Mouse (Mus musculus) gastrocnemius, adult 18-20 months (tissue): ENCODE results near the gene Zfp422. TPM values are rescaled to one million over a fixed set of nuclear protein-coding genes. Genes with fewer than 3 reads are reported as not detected.

Source experiments
- DNase-seq: peaks from one replicate; pipeline ENCODE4 v3.0.0; 2021; ENCODE audit warnings: low spot score
- long read RNA-seq, 2 experiments: library from polyadenylated mRNA; stranded (forward); transcript quantifications; one replicate each; pipeline ENCODE4 v2.0.0; 2021
- total RNA-seq, 2 experiments: library from RNA; stranded (reverse); gene quantifications; 2 replicates each; pipeline ENCODE4 v1.2.3; 2021

Gene Zfp422
- total RNA-seq = 1 to 10 TPM; 6.7 to 7.2 TPM
- long read RNA-seq, experiment 1, transcript Zfp422-202 (2 exons, 3,187 nt) = major isoform, 20 of 28 reads
- long read RNA-seq, experiment 1, transcript Zfp422-201 (2 exons, 2,375 nt) = minor isoform, 5 of 28 reads
- long read RNA-seq, experiment 1, partial matches to known transcripts = 3 of 28 reads
- long read RNA-seq, experiment 1, other reads (novel, unspliced or antisense) = 0 of 28 reads
- long read RNA-seq, experiment 2, transcript Zfp422-202 (2 exons, 3,187 nt) = major isoform, 9 of 14 reads
- long read RNA-seq, experiment 2, transcript Zfp422-201 (2 exons, 2,375 nt) = minor isoform, 5 of 14 reads
- long read RNA-seq, experiment 2, partial matches to known transcripts = 0 of 14 reads
- long read RNA-seq, experiment 2, other reads (novel, unspliced or antisense) = 0 of 14 reads

DNA sequence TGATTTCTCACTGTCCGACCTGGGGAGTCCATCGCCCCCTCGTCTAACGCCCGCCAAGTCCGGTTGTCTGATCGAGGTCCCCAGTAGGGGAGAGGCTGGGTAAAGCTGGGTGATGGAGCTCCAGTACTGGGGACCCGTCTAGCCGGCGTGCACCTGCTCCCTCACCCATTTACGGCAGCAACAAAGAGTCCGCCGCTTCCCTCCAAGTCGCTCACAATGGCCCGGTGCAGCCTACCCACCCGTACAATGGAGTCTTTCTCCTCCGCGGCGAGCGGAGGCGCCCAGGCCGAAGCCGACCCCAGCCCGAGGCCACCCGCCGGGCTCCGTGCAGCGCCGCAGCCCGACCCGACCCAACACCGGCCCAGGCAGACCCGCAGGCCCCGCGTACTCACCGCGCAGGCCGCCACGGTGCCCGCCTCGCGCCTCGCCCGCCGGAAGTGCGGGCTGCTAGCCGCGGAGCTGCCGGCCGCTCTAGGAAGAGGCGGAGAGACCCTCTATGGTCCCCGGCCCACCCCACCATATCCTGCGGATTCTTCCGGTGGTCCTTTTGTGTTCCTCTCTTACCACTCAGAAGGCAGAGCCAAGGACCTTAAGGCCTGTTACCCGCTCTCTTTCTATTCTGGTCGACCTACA lies at the start of gene Zfp422:
Gene Zfp422, minus strand, starts transcription at position 461 of the 633 bp plus-strand sequence.
- peak; percentile 43 for DNase-seq

DNA sequence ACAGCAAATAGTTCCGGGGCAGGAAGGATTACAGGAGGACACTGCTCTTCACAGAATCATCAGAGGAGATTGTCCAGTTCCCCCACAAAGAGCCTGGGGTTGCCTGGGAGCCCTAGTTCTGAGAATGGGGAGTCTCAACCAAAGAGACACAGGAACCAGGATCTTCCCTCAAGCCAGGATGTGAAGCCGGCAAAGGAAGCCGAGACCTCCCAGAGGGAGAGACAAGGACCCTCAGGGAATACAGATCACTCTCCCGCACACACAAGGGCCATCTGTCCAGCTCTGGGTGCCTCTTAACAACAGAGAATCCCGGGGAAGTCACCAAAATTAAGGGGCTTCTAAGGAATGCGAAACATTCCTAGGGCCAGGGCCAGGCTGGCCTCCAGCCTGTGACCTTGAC lies 48.5 kb upstream of the Zfp422 start:
- DNase-seq = no peak

DNA sequence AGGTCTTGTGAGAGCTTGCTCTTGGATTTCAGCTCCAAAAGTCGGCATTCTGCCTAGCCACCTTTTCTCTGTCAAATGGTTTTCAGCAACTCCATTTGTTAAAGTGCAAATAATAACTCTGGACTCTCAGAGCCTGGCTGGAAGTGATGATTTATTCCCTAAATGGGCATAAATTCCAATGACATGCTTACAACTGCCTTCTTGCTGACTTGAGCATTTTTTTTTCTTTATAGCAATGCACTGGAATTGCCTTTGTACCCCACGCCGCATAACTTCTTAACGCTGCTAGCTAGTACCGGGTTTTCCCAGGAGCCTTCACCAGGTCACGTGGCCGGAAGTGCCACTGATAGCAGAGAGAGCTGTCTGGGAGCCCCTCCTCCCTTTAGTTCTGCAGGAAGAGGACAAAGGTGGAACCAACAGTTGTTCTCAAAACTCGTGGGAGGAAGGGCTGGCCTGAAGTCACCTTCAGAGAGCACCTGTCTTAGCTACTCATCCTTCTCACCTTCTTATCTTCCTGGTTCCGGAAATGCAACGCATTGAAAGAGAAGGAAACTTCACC lies 47.6 kb upstream of the Zfp422 start:
- DNase-seq = no peak

DNA sequence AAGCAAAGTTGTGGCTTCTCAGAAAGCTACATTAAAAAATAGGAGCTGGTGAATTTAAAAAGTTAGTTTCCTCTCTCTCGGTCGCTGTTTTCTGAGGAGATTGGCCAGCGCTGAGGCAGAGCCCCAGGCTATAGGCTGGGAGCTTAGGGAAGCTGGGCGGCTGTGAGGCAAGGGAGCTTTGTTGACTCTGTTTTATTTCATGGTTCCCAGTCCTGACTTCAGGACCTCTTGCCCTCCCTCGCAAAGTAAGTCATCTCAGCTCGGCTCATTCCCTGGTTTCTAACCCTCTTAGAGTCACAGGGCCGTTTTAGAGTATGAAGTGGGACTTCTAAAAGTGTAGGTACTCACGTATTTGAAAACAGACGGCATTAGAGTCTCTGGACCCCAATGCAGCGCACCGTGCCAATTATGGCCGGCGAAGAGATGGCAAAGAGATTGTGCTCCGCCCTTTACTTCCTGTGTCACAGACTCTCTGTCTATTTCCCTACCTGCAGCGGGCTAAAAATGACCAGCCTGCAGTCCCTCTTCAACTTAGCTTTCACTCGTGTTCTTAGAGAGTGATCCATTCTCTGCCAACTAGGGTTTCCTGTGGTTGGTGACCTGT lies 45.6 kb upstream of the Zfp422 start:
- no peak for DNase-seq

DNA sequence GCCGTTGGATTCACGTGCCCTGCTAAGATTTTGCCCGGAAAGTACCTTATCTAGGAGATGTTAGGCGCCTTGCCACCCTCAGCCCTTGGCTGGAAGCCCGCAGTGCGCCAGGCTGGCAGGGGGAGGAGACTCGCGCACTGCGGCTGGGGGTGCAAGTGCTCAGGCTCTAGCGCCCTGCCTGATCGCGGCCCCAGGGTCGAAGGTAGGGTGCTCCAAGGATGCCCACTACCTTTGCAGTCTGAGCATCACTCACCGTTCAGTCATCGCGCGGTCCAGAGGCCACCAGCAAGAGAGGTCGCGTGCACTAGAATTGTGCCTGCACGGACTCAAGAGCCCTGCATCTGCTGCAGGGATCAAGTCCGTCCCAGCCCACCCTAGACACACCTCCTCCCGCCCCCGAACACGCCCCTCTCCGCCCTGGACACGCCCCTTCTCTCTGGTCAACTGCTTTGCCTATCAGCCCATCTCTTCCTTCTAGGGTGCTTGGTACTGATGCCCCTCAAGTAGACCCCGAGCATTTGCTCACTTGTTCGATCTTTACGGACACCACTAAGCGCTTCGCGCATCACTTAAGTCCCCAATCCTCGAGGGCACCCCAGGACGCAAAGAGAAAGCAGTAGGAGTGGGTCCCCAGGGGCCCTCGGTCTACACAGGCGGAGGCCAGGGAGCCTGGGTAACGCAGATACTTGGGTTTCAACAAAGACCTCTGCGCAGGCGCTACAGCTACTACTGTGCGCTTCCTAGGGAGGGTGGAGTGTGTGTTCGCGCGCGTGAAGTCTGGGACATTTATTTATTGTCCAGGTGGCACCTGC lies 44.9 kb upstream of the Zfp422 start, which contains the start of gene Rassf4:
Gene Rassf4, minus strand, starts transcription at position 482 of the 812 bp plus-strand sequence.
- peak; percentile 79 for DNase-seq

DNA sequence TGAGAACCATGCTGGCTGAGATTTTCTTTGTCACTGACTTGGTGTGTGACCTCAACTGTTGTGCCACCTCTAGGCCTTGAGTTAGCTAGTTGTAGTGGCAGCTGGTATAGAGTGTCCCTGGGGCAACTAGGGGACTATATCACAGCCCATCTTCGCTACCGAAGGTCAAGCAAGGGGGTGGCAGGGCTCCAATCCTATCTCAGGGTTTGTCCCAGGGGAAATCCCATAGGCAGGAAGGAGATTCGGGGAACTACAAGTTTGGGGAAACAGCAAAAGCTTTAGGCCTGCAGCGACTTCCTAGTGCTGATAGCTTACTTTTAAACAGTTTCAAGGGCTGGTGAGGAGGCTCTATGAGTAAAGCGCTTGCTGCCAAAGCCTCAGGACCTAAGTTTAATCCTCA lies 43.5 kb upstream of the Zfp422 start:
- no peak for DNase-seq

DNA sequence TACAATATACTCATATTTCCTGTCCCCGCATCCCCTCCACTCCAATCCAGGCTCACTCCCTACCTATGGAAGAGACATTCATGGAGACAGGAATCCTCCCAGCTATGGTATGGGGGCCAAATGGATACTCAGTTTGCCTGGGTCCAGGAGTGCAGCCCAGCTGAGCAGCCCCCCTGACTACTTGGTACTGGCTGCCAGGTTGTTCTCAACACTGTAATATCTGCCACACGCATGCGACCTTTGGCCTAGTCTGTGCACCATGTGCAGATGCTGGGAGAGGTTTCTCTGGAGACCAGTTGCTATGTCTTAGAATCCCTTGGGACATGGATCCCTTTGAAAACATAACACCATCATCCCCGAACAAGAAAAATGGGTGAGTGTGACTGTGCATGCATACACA lies 43.0 kb upstream of the Zfp422 start:
- no peak for DNase-seq

DNA sequence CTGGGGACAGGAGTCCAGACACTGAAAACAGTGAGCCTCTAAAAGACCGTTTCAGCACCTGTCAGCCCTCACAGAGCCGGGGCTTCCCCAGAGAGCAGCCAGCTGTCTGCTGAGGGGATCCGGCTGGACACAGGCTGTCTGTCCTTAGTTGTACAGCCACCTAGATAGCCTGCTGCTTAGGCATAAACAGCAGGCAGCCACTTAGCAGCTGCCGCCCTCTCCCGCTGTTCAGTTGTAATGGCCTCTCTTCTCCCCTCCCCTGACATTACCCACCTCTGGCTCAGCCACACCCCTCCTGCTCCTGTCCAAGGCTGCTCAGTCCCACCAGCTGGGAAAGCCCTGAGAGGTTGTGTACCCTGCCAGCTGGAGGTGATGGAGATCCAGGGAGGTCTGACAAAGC lies 42.2 kb upstream of the Zfp422 start:
- DNase-seq = no peak

DNA sequence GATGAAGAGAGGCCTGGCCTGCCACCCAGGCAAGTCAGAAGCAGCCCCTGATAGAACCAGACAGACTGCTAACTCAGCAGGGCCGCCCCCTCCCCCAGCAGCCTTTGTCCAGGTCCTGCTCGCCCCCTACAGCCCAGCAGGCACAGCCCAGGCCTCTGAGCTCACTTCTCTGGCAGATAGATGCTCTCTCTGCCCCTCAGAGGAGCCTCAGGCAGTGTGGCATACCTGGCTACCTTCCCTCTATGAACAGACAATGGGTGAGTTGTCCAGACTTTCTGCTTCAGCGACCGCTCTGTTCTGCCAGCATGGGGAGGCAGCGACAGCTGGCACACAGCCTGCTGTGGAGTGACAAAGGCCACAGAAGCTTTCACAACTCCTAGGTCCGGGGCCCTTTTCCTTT lies 41.3 kb upstream of the Zfp422 start:
- DNase-seq = no peak

DNA sequence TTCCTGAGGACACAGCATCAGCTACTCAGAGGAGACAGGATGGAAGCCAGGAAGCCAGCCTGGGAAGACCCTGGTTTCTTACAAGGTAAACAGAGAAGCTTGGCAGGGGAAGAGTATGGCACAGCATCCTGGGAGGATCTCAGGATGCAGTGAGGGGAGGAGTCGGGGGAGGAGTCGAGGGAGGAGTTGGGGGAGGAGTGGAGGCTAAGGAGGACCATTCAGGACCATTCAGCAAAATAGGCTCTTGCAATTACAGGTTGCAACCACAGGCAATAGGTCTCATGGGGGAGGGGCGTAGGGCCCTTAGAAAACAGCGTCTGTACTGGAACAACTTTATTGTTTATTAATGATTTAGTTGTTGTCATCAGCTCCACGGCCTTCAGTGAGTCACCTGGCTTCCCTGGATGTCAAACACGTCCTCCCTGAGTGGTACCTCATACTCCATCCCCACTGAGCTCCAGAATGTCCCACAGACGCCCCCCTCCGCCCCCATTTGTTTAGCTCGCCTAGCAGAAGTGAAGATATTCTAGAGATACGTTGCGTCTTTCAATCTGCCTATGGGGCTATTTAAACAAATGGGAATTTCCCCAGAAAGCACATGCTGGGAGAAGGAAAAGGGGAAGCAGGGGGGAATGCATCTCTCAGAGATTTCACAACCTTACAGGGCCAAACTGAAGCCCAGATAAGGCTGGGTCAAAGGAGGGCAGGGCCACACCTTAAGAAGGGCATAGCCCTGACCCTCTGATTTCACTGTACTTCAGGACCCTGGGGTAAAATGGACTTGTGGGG lies 40.1 kb upstream of the Zfp422 start:
- DNase-seq = no peak

DNA sequence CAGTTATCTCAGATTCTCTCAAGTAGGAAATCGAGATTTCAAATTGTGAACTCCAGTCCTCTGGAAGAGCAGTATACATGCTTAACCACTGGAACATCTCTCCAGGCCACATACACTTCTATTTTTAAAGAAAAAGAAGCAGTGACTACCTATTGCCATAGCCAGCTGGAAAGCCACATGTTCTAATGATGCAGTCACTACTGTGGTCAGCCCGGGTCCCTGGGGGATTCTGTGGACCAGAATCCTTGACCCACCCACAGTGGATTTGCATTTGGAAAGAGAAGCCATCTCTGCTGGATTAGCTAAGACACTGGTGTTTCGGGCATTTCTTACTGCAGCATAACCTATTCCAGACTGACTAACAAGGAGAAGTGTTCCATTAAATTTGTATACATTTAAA lies 38.6 kb upstream of the Zfp422 start:
- no peak for DNase-seq

DNA sequence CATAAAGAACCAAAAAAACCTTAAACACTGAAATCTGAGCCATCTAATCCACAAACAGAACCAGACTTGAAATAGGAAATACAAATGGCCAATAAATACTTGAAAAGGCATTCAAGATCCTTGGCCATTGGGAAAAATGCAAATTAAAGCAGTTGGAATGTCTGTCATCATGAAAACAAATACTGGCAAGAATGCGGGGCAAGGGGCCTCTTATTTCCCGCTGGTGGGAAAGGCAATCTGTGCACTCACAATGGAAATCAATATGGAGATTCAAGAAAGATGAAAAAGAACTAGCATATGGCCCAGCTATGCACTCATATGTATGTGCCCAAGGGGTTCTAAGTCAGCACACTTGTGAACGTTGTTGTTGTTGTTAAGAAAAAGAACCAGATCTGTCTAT lies 38.1 kb upstream of the Zfp422 start:
- no peak for DNase-seq

DNA sequence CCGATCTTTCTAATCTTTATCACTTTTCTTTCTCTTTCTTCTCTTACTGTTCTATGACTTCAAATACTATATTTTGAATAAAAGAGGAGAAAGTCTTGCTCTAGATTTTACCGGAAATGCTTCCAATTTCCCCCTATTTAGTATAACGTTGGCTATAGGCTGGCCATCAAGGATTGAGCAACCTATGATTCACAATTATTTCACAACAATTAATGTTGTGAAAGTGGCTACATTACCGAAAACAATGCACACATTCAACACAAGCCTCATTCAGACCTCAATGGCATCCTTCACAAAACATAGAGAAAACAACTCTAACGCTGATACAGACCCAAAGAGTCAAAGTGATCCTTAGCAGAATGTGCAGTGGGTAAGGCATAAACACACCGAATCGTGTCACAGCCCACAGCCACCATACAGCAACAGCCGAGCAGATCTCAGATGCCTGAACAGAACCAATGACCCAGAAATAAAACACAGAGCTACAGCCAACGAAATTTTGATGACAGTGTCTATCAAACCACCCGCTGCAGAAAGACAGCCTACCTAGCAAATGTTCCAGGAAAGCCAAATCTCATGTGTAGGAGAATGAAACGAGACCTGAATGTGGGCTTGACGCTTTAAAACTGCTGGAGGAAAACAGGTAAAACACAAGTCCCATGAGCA lies 37.4 kb upstream of the Zfp422 start:
- DNase-seq = no peak

DNA sequence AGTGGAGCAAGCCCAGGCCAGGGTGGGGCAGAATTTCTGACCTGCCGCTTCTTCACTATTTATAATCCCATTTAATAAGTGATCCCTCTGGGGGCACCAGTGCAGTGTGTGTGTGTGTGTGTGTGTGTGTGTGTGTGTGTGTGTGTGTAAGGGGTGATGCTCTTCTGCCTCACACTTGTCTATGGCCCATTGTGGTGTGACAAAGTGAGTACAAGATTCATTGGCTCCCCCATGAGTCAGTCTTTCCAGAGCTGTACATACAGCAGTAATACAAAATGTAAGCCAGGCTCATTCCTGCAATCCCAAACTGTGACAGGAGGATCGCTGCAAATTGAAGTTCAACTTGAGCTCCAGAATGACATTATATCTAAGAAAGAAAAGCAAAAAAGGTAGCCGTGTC lies 36.0 kb upstream of the Zfp422 start:
- DNase-seq = no peak

DNA sequence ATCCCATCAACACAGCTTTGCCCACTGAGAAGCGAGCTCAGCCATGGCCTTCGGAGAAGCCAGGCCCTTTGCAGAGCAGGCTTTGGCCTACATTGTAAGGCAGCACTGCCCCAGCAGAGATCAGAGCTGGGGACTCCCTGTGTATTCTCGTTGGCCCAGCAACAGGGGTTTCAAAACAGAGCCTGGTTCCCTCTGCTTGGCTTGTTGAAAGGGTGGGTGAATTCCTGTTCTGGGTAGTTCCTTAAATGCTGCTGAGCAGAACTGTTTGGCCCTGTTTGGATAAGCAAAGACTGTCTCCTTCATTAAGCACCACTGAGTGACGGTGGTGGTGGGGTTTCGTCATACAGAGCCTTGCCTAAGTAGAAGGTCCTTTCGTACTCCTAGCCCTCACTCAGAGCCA lies 35.2 kb upstream of the Zfp422 start:
- DNase-seq = no peak

DNA sequence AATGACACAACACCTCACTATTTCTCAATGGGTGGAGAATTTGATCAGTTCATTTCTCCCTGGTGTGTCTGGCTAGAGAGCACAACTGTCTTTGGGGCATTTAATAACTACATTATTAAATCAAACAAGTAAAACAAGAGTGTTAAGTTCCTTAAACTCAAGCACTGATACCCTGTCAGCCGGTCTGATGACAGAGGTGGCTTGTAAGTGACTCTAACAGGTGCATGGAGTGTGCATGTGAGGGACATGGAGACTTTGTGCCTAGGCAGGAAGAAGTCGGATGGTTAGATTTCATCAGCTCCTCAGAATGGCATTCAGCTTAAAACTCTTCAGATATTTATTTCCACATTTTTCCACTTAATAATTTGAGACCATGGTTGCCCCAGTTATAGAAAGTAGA lies 34.6 kb upstream of the Zfp422 start:
- no peak for DNase-seq

DNA sequence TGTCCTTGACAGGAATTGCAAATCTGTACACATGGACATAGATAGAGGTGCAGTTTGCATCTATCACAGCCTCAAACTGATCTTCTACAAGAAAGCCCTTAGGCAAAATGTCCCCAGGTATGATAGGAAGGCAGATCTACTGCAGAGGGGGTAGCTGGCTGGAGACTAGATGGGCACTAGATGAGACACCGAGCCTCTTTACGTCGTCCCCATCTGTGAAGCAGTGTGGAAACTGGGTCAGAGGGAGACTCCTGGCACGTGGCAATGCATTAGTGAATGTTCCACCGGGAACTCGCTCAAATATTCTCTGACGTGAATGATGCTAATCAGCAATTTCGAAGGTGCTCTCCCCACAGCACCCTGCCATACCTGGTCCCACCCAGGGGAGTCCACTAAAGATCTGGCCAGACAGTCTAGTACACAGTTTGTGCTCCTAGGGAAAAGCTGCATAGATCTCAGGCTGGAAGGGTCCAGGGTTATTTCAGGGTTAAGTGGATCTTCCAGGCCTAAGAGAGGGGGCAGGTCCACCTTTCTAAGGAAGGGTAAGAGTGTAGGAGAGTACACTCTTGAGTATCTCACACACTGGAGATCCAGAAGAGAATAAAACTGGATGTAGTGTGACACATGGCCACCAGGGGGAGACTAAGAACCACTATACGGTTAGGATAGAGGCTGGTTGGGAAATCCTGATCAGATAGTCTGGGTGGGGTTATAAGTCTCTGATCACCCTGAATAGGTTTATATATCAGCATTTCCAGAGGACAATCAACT lies 25.1 kb upstream of the Zfp422 start:
- peak; percentile 65 for DNase-seq

DNA sequence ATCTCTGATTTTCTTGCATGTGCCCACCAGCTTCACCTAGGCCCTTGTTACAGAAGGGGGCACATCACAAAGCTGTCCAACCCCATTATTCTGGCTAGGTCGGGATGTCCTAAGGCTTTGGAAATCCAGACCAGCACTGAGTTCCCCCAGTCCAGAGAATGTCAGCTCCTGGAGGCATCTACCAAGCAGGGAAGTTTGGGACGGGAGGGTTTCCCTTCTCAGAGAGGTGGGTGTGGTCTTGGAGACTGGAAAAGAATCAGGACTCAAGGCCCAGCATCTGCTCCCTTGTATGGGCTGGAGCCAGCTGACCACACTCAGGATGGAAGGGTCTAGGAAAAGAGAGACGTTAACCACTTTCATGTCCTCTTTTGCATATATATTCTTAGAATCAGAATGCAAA lies 24.4 kb upstream of the Zfp422 start:
- DNase-seq = no peak

DNA sequence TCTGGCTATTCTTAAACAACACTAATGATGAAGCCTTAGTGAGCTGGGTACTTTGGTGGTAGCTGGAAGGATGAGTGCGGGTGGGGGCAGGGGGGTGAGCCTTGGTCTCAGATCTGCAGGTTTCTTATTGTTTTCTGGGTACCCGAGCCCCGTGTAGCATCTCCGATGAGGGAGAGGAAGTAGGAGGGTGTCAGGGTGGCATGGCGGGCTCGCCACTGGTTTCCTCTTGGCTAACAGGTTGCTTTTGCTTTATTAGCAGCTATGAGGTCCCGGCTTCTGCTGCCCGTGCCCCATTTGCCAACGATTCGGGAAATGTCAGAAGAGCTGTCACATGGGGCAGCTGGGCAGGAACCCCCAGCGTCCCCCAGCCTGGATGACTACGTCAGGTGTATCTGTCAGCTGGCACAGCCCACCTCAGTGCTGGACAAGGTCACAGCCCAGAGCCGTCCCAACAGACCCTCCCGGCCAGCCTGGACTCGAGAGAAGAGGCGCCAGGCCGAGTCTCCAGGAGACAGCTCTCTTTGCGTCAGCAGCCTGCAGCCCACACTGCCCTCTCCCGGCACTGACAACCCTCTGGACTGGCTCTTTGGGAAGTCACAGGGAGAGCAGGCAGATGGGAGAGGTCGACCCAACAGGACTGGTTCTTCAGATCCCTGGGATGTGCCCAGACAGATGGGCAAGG lies 22.8 kb upstream of the Zfp422 start:
- DNase-seq = no peak
